Mouse (Mus musculus) embryonic facial prominence, embryonic 15.5 days (tissue): ENCODE data around the gene Cadps. TPM values are rescaled to one million over a fixed set of nuclear protein-coding genes. Genes with fewer than 3 reads are reported as not detected.
A peak's percentile ranks its signal among the peaks of the same experiment; 100 is the strongest.

Source experiments
- ATAC-seq: fragments of 200-750 bp; cut with Nextera tagmentation; 2 replicates; pipeline ENCODE4 v1.8.0; 2017; ENCODE audit warnings: low read depth, moderate TSS enrichment; ENCODE audit not compliant: insufficient number of reproducible peaks, low FRiP score, low TSS enrichment
- H3K27ac ChIP-seq: fragments of 300-500 bp; sonication (generic); replicated peaks from 2 replicates; pipeline ENCODE4 v1.5.1; 2015; ENCODE audit warnings: mild to moderate bottlenecking, inconsistent platforms
- H3K27me3 ChIP-seq: fragments of 300-500 bp; sonication (generic); 2 replicates; pipeline ENCODE4 v1.6.1; 2015; ENCODE audit warnings: inconsistent platforms
- H3K36me3 ChIP-seq: fragments of 300-500 bp; sonication (generic); 2 replicates; pipeline ENCODE4 v1.6.1; 2015; ENCODE audit warnings: mild to moderate bottlenecking, inconsistent platforms
- H3K4me1 ChIP-seq: fragments of 300-500 bp; sonication (generic); 2 replicates; pipeline ENCODE4 v1.6.1; 2015; ENCODE audit warnings: inconsistent platforms
- H3K4me2 ChIP-seq: fragments of 300-500 bp; sonication (generic); replicated peaks from 2 replicates; pipeline ENCODE4 v1.6.1; 2015; ENCODE audit warnings: mild to moderate bottlenecking, inconsistent platforms
- H3K4me3 ChIP-seq: fragments of 300-500 bp; sonication (generic); replicated peaks from 2 replicates; pipeline ENCODE4 v1.5.1; 2015; ENCODE audit warnings: mild to moderate bottlenecking, inconsistent platforms
- H3K9ac ChIP-seq: fragments of 300-500 bp; sonication (generic); 2 replicates; pipeline ENCODE4 v1.6.1; 2015; ENCODE audit warnings: inconsistent platforms
- H3K9me3 ChIP-seq: fragments of 300-500 bp; sonication (generic); replicated peaks from 2 replicates; pipeline ENCODE4 v1.6.1; 2016; ENCODE audit warnings: inconsistent platforms
- WGBS: fragments of 180-500 bp; shearing (Covaris S2); methylation state at CpG from one replicate; pipeline ENCODE4 v1.1.7; 2015; 5-methylcytosine and 5-hydroxymethylcytosine counted together
- polyA plus RNA-seq: library from polyadenylated mRNA; unstranded; fragments of >200 nt; fragmentation: Nextera tagmentation; extraction: Ambion mirVana; gene quantifications from 2 replicates; pipeline ENCODE4 v1.2.1, GENCODE M21; 2015

Gene Cadps
- polyA plus RNA-seq, 1 experiment from 2014 or later: 1.4 TPM

DNA sequence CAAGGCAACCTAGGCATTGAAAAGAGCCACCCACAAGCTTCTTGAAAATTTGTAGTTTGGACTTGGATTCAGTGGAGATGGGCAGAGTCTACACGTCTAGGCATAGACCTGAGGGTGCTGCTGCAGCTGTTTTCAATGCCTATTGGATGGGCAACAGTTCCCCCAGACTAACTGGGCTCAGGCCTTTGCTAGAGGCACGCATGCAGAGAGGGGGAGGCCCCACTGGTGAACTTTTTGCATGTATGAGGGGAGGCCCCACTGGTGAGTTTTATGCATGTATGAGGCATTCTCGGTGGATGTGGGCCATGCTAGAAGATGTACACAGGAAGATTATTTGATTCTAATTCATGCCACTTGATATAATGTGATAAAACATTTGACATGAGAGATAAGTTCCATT is 413.1 kb downstream of the Cadps start:
- H3K4me1 ChIP-seq: no peaks in the 10 kb centered on the region
- no peak overlapping the region for H3K4me3 ChIP-seq
- H3K27me3 ChIP-seq: no peaks in the 10 kb centered on the region; the same call in 1 of the 2 replicates
- H3K9ac ChIP-seq: no peak overlapping the region
- no peaks in the 10 kb centered on the region for H3K9me3 ChIP-seq
- ATAC-seq: no peak
- H3K27ac ChIP-seq: no peak overlapping the region
- no peak overlapping the region for H3K4me2 ChIP-seq
- H3K36me3 ChIP-seq: no peaks in the 10 kb centered on the region
- 73% methylated on average over 3 of the region's 3 CpGs for WGBS

DNA sequence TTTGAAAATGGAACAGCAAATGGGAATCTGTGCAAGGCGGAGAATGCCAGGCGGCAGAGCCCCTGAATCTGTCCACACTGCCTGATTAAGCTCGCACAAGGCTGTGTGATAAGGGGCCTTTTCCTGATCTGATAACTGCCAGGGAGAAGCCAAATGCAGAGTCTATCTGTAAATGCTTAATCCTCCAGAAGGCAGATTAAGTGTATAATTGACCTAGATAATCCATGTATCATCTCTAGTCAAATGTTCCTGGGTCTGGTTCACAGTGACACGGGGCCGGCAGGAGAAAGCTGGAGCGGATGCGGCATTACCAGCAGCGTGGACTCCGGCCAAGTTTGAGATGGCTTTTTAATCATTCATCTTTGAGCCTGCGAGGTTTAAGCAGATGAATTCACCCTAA is 416.3 kb downstream of the Cadps start:
- Histone ChIP-seq H3K4me2 (no peak overlapping the region), H3K36me3 (no peaks in the 10 kb centered on the region), H3K27me3 (no peaks in the 10 kb centered on the region; the same call in 1 of the 2 replicates), H3K9ac (no peak overlapping the region), H3K4me3 (no peak overlapping the region), H3K27ac (no peak overlapping the region), H3K9me3 (no peaks in the 10 kb centered on the region), H3K4me1 (no peaks in the 10 kb centered on the region)
- WGBS: 71% methylated on average over 10 of the region's 10 CpGs
- ATAC-seq: no peak

DNA sequence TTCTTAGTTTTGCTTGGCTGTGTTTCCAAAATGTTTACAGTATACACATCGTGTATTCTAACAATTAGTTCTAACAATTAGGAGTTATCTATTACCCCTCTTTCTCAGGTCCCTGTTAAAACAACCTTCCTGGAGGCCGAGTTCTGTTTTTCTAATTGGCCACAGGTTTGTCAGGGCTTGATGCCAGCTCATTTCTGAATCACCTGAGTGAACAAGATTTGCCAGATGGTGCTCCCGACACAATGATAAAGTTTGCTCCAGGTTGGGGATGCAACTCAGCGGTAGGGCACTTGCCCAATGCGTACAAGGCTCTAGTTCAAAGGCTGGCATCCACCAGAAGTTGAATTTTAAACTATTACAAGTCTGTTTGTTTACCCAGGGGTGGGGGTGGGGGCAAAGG is 417.7 kb downstream of the Cadps start:
- Histone ChIP-seq H3K4me2 (no peak overlapping the region), H3K4me1 (no peaks in the 10 kb centered on the region), H3K9ac (no peak overlapping the region), H3K27ac (no peak overlapping the region), H3K9me3 (no peaks in the 10 kb centered on the region), H3K36me3 (no peaks in the 10 kb centered on the region), H3K4me3 (no peak overlapping the region), H3K27me3 (no peaks in the 10 kb centered on the region; the same call in 1 of the 2 replicates)
- 67% methylated on average over 5 of the region's 5 CpGs for WGBS
- no peak for ATAC-seq

DNA sequence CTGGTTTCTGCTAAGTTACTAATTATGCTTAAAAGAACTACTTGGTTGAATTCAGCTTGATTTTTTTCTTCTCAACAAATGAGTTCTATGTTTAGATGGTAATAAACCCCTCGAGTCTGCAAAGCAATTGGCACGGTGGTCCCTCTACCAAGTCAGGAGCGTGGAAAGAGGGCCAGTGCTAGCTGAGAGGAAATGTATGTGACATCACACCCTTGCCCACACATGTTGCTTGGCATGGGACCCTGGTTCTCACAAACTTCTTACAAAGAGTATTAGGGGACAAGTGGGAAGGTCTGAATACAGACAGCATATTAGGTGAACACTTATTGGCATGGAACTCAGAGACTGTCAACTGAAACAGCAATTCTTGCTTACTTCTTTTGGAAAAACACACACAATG is 418.2 kb downstream of the Cadps start:
- no peaks in the 10 kb centered on the region for H3K9me3 ChIP-seq
- H3K4me2 ChIP-seq: no peak overlapping the region
- H3K4me3 ChIP-seq: no peak overlapping the region
- H3K9ac ChIP-seq: no peak overlapping the region
- no peaks in the 10 kb centered on the region for H3K36me3 ChIP-seq
- ATAC-seq: no peak
- H3K27me3 ChIP-seq: no peaks in the 10 kb centered on the region; the same call in 1 of the 2 replicates
- H3K4me1 ChIP-seq: no peaks in the 10 kb centered on the region
- no peak overlapping the region for H3K27ac ChIP-seq
- WGBS: 58% methylated on average over 3 of the region's 3 CpGs

DNA sequence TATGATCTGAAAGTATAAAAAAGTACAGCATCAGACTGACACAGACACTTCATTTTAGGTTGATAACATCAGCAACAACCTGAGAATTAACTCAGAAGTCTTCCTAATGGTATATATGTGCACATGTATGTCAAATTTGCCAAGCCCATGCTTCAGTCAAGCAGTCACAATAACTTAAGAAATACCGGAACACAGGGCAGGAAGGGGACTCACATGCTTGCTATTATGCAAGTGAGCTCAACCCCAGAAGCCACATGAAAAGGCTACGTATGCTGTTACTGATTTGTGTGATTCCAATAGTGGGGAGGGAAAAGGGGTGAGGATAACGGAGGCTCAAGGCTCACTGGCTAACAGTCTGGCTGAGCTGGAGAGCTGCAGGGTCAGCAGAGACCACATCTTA is 418.8 kb downstream of the Cadps start:
- Histone ChIP-seq H3K9ac (no peak overlapping the region), H3K4me3 (no peak overlapping the region), H3K27me3 (no peaks in the 10 kb centered on the region; the same call in 1 of the 2 replicates), H3K27ac (no peak overlapping the region), H3K4me1 (no peaks in the 10 kb centered on the region), H3K36me3 (no peaks in the 10 kb centered on the region), H3K4me2 (no peak overlapping the region), H3K9me3 (no peaks in the 10 kb centered on the region)
- no peak for ATAC-seq
- WGBS: 13% methylated on average over 3 of the region's 3 CpGs

DNA sequence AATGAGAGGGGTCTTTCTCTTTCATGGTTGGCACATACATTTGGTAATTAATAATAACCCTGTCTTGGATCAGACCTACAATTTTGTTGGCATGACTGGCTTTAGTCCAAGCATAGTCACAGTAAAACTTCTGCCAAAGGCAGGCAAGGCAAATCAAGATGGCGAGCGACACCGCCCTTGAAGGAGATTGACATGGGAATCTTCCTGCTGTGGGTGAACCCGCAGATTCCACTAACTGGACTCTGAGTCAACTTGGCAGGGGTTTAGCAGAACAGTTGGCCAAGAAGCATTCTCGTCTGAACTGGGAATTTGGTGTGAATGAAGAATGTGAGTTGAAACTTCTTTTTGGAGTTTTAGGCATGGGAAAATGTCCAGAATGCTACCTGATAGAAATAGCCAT is 422.8 kb downstream of the Cadps start:
- no peak for ATAC-seq
- Histone ChIP-seq H3K27me3 (no peaks in the 10 kb centered on the region), H3K36me3 (no peaks in the 10 kb centered on the region), H3K4me1 (no peaks in the 10 kb centered on the region), H3K9me3 (no peaks in the 10 kb centered on the region), H3K4me2 (no peak overlapping the region), H3K4me3 (no peak overlapping the region), H3K9ac (no peak overlapping the region), H3K27ac (no peak overlapping the region)
- 71% methylated on average over 5 of the region's 5 CpGs for WGBS

DNA sequence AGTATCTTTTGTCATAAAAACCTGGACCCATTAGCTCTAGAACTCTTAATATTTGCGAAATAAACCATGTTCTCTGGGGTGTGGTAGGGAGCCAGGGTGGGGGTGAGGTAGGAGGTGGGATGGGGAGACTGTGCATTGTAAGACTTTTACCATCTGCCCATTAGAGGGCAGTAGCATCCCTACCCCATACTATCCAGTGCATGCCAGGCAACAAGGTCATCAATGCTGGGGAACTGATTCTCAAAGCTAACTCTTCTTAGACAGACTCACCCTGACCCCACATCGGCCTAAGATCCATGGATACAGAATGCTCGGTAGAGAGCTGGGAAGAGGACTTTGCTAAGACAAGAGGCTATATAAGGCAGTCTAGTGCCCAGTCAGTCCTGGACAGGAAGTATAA is 425.3 kb downstream of the Cadps start:
- no peaks in the 10 kb centered on the region for H3K9me3 ChIP-seq
- H3K27me3 ChIP-seq: no peaks in the 10 kb centered on the region; the same call in 1 of the 2 replicates
- no peak overlapping the region for H3K9ac ChIP-seq
- no peak overlapping the region for H3K27ac ChIP-seq
- H3K36me3 ChIP-seq: no peaks in the 10 kb centered on the region
- H3K4me3 ChIP-seq: no peak overlapping the region
- peaks cover 7% of the 10 kb centered on the region; the same call in 1 of the 2 replicates for H3K4me1 ChIP-seq
- whole genome bisulfite sequencing: 73% methylated on average over 3 of the region's 3 CpGs
- no peak overlapping the region for H3K4me2 ChIP-seq
- no peak for ATAC-seq

DNA sequence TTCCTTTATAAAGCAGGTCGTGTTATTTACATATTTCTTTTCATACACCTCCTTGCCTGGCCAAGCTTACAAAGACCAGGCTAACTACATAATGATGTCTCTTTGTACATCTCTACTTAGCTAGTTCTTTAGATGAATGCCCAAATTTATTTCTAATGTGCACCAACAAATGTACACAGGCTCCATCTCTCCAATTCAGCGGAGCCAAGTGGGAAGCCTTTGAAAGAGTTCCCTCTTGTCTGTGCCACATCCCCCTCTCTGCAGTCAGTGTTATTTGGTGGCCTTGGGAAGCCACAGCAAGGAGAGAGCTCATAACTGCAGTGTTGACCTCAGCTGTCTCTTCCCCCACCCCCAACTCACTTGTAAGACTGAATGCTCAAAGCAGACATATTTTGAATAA is 428.6 kb downstream of the Cadps start:
- Histone ChIP-seq H3K4me2 (no peak overlapping the region), H3K36me3 (no peaks in the 10 kb centered on the region), H3K9me3 (no peaks in the 10 kb centered on the region), H3K27me3 (no peaks in the 10 kb centered on the region; the same call in 1 of the 2 replicates), H3K4me1 (peaks cover 10% of the 10 kb centered on the region; the same call in 1 of the 2 replicates), H3K9ac (no peak overlapping the region), H3K4me3 (no peak overlapping the region), H3K27ac (no peak overlapping the region)
- WGBS: 46% methylated on average over 2 of the region's 2 CpGs
- ATAC-seq: no peak

DNA sequence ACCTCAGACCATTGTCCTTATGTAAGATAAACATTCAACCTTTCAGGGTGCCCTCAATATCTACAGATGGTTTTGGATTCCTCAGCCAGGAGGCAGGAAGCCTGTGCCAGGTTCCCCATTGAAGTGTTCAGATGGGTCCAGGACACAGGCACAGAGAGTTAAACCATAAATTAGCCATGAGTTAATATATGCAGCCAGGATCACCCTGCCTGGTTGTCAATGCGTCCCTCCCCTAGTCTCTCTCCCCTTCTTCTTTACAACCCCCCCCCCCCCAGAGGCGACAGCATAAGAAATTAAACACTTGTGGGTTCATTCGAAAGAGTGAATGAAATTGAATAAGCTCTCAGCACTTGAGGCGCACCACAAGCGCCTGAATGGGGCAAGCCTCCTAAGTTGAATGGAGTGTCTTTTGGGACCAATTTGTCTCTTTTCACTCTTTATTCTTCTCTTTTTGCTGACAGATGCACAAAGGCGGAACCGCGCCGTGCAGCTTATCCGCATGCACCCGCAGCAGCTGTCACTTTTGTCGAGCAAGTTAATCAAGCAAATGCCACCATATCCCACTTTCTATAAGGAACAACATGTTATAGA is 429.5 kb downstream of the Cadps start:
- WGBS: 33% methylated on average over 12 of the region's 12 CpGs
- peaks cover under 1% of the 10 kb centered on the region; the same call in 1 of the 2 replicates for H3K27me3 ChIP-seq
- no peaks in the 10 kb centered on the region for H3K9me3 ChIP-seq
- peaks cover 10% of the 10 kb centered on the region; the same call in 1 of the 2 replicates for H3K4me1 ChIP-seq
- H3K4me2 ChIP-seq: no peak overlapping the region
- H3K36me3 ChIP-seq: no peaks in the 10 kb centered on the region
- no peak overlapping the region for H3K4me3 ChIP-seq
- H3K9ac ChIP-seq: no peak overlapping the region
- no peak overlapping the region for H3K27ac ChIP-seq
- ATAC-seq: 0 out of 2 replicates have a peak, but pooled peaks have one; percentile 21

DNA sequence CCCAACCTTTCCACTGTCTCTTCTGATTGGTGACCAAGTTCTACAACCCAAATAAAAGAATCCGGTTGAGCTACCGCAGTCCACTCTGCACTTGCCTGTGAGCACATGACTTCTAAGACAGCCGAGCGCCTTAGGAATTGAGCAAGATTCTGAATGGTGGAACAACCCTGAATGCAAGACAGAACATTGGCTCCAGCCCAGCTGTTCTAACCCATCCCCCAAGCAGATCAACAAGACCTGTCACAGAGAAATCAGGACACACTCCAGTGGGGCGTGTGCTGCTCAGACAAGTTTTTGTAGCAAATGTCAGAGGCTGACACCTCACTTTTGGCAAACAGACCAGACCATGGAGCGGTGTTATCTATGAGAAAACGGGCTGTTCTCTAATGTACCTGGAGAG is 431.7 kb downstream of the Cadps start:
- WGBS: 59% methylated on average over 7 of the region's 7 CpGs

DNA sequence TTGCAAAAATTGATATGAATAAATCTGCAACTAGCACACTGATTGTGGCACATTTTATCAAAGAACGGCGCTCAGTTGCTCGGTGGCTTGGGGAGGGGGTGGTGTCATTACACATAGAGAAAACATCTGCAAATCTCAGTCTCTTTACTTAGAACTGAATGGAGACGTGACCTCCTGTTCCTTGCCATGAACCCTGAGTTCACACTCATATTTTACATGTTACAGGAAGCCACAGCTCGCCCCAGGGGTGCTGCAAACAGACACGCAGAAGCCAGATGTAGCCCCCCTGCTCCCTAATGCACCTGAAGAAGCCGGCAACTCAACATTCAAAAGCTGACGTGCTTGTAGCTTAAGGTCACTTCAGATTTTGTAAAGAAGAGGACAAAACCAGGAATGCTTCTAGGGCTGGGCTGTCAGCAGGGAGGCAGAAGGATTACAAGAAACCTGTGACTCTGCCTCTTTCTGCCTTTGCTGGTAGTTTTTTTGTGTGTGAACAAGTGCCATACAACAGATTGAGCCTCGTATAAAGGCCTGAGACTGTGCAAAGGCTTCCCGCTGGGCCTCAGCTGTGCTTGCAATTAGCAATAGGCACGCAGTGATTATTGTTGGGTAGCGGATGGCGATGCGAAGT is 434.0 kb downstream of the Cadps start:
- peaks cover 8% of the 10 kb centered on the region; the same call in 1 of the 2 replicates for H3K27me3 ChIP-seq
- H3K27ac ChIP-seq: no peak overlapping the region
- no peaks in the 10 kb centered on the region for H3K36me3 ChIP-seq
- no peak overlapping the region for H3K9ac ChIP-seq
- H3K4me1 ChIP-seq: peaks cover 10% of the 10 kb centered on the region; the same call in 1 of the 2 replicates
- WGBS: 26% methylated on average over 14 of the region's 14 CpGs
- H3K4me3 ChIP-seq: no peak overlapping the region
- ATAC-seq: no peak
- no peaks in the 10 kb centered on the region for H3K9me3 ChIP-seq
- H3K4me2 ChIP-seq: no peak overlapping the region

More for the DNA sequence above, 431.7 kb downstream of the Cadps start:
- H3K36me3 ChIP-seq: no peaks in the 10 kb centered on the region
- H3K4me2 ChIP-seq: no peak overlapping the region
- peak; percentile 21; the same call in 1 of the 2 replicates for ATAC-seq
- no peak overlapping the region for H3K9ac ChIP-seq
- H3K9me3 ChIP-seq: no peaks in the 10 kb centered on the region
- H3K4me3 ChIP-seq: no peak overlapping the region
- H3K27ac ChIP-seq: no peak overlapping the region
- H3K27me3 ChIP-seq: peaks cover 8% of the 10 kb centered on the region; the same call in 1 of the 2 replicates
- H3K4me1 ChIP-seq: peaks cover 10% of the 10 kb centered on the region; the same call in 1 of the 2 replicates
